8 mouse cellular contexts compared by ENCODE assay signal in genomic region chr11:108920636-108921505, GRCm38 (mm10). TPM values are rescaled to one million over a fixed set of nuclear protein-coding genes. Genes with fewer than 3 reads are reported as not detected.
A peak's percentile ranks its signal among the peaks of the same experiment; 100 is the strongest.
DNase-seq lines count a peak whose midpoint lies in the region; ATAC-seq and TF ChIP-seq lines count a peak whose summit lies in the region.

No protein-coding gene starts in this region.

- peak overlapping the region; percentile 83 for H3K9ac ChIP-seq in lung, embryonic 14.5 days

- peak overlapping the region; percentile 100 for H3K27ac ChIP-seq in hindbrain, embryonic 10.5 days
- H3K27ac ChIP-seq in lung, embryonic 14.5 days (ENCODE audit: low read depth), result peak overlapping the region; percentile 100
- peak overlapping the region; percentile 76; the same call in 1 of the 2 replicates for H3K27ac ChIP-seq in thymus, adult 2 months (ENCODE audit: control insufficient read depth, insufficient read depth, low read length)

- peak; percentile 87 for ATAC-seq in lung, embryonic 14.5 days (ENCODE audit: insufficient read depth)

- peak overlapping the region; percentile 79 for H3K4me3 ChIP-seq in hindbrain, embryonic 10.5 days
- peak overlapping the region; percentile 86 for H3K4me3 ChIP-seq in lung, embryonic 14.5 days (ENCODE audit: low read depth, low read length)
- H3K4me3 ChIP-seq in thymus, adult 2 months (ENCODE audit: control insufficient read depth, insufficient read depth, low read length), result peak overlapping the region; percentile 81

- H3K9me3 ChIP-seq in hindbrain, embryonic 10.5 days, result peaks cover 5% of the 10 kb centered on the region; the same call in 1 of the 2 replicates
- H3K9me3 ChIP-seq in lung, embryonic 14.5 days (ENCODE audit: low read depth, low read length), result no peaks in the 10 kb centered on the region

- peaks cover 68% of the 10 kb centered on the region for H3K4me1 ChIP-seq in hindbrain, embryonic 10.5 days (replicated peaks)
- peaks cover 11% of the 10 kb centered on the region; the same call in 1 of the 2 replicates for H3K4me1 ChIP-seq in lung, embryonic 14.5 days (ENCODE audit: insufficient read depth)
- peaks cover 36% of the 10 kb centered on the region for H3K4me1 ChIP-seq in thymus, adult 2 months (replicated peaks; ENCODE audit: control insufficient read depth, insufficient read depth, low read length)

- peaks cover 28% of the 10 kb centered on the region for H3K36me3 ChIP-seq in hindbrain, embryonic 10.5 days
- peaks cover 12% of the 10 kb centered on the region for H3K36me3 ChIP-seq in lung, embryonic 14.5 days (ENCODE audit: insufficient read depth)
- no peaks in the 10 kb centered on the region for H3K36me3 ChIP-seq in thymus, adult 2 months (ENCODE audit: control insufficient read depth, insufficient read depth, low read length)

- H3K27me3 ChIP-seq in hindbrain, embryonic 10.5 days (ENCODE audit: insufficient read depth, poor library complexity, severe bottlenecking), result peaks cover 14% of the 10 kb centered on the region
- H3K27me3 ChIP-seq in lung, embryonic 14.5 days (ENCODE audit: insufficient read depth, low read length), result no peaks in the 10 kb centered on the region
- no peaks in the 10 kb centered on the region; the same call in 1 of the 2 replicates for H3K27me3 ChIP-seq in thymus, adult 2 months (ENCODE audit: control insufficient read depth, insufficient read depth, low read length)

- peak overlapping the region; percentile 84 for H3K4me2 ChIP-seq in lung, embryonic 14.5 days

- no peak; the same call in 1 of the 2 replicates for TF ChIP-seq POLR2A in thymus, adult 2 months (IDR thresholded peaks at IDR 0.05; ENCODE audit: control insufficient read depth, extremely low read depth, insufficient read depth, low read length, poor library complexity)

- under 1% methylated on average over 104 of the region's 104 CpGs for WGBS in hindbrain, embryonic 10.5 days
- 1% methylated on average over 90 of the region's 104 CpGs for WGBS in lung, embryonic 14.5 days
- WGBS in thymus, adult 2 months, result under 1% methylated on average over 104 of the region's 104 CpGs

- TF ChIP-seq CTCF in lung, embryonic 14.5 days (IDR thresholded peaks at IDR 0.05; ENCODE audit: low read depth), result peak; percentile 19; the same call in 1 of the 2 replicates
- no peak for TF ChIP-seq CTCF in thymus, adult 2 months (IDR thresholded peaks at IDR 0.05; ENCODE audit: borderline replicate concordance, control insufficient read depth, extremely low read depth, insufficient read depth, low read length, poor library complexity)

- peak; percentile 42 for DNase-seq in NIH3T3 (ENCODE audit: low read depth)
- peak; percentile 81 for DNase-seq in cerebellum, adult 9-10 months
- peak; percentile 77 to 80 for DNase-seq in frontal cortex, postnatal 10 days (ENCODE audit: low spot score in 2 of 2)
- peak; percentile 91 for DNase-seq in hindbrain, embryonic 10.5 days (ENCODE audit: low spot score)
- peak; percentile 80 for DNase-seq in layer of hippocampus, adult 9-11 months
- peak; percentile 96 for DNase-seq in lung, embryonic 14.5 days
- peak; percentile 85 for DNase-seq in ovary, adult 18-20 months (ENCODE audit: low spot score)
- peak; percentile 89 for DNase-seq in thymus, adult 2 months

RNA-seq across cellular contexts. Expression of gene Axin2, which starts 0.7 kb away (rescaled TPM):
- polyA plus RNA-seq in hindbrain, embryonic 10.5 days (2016; fragmentation: Nextera tagmentation; extraction: Ambion mirVana), result 18.0 and 19.8 TPM in 2 replicates
- polyA plus RNA-seq in lung, embryonic 14.5 days (2014; fragmentation: Nextera tagmentation; extraction: Ambion mirVana), result 13.0 and 15.5 TPM in 2 replicates
- polyA plus RNA-seq in thymus, adult 2 months (2012; rRNA removed), result 16.5 and 17.0 TPM in 2 replicates

Comparison
In these comparisons a context has a peak if more than half of its experiments do, and no peak if none do; other contexts are left out.
1. Peak in every context shown above with its lines: DNase-seq, ATAC-seq, H3K4me3 ChIP-seq and H3K27ac ChIP-seq.
2. DNase-seq: peak in every context shown above with its lines; median percentile 96 in lung, embryonic 14.5 days; 91 in hindbrain, embryonic 10.5 days; 89 in thymus, adult 2 months; 85 in ovary, adult 18-20 months; 81 in cerebellum, adult 9-10 months; 80 in layer of hippocampus, adult 9-11 months; 78 in frontal cortex, postnatal 10 days; 42 in NIH3T3.